Mouse (Mus musculus) liver, postnatal 0 days (tissue): Measurements from ENCODE around the gene Ccdc194.

Source experiments
- CTCF ChIP-seq: sonication (generic); IDR thresholded peaks from 2 replicates; pipeline ENCODE4 v1.5.1; 2016; ENCODE audit warnings: antibody characterized with exemption, low read depth
- EP300 ChIP-seq: IDR thresholded peaks from 2 replicates; pipeline ENCODE4 v1.6.1; 2016; ENCODE audit warnings: antibody characterized with exemption, low read depth, mild to moderate bottlenecking

DNA sequence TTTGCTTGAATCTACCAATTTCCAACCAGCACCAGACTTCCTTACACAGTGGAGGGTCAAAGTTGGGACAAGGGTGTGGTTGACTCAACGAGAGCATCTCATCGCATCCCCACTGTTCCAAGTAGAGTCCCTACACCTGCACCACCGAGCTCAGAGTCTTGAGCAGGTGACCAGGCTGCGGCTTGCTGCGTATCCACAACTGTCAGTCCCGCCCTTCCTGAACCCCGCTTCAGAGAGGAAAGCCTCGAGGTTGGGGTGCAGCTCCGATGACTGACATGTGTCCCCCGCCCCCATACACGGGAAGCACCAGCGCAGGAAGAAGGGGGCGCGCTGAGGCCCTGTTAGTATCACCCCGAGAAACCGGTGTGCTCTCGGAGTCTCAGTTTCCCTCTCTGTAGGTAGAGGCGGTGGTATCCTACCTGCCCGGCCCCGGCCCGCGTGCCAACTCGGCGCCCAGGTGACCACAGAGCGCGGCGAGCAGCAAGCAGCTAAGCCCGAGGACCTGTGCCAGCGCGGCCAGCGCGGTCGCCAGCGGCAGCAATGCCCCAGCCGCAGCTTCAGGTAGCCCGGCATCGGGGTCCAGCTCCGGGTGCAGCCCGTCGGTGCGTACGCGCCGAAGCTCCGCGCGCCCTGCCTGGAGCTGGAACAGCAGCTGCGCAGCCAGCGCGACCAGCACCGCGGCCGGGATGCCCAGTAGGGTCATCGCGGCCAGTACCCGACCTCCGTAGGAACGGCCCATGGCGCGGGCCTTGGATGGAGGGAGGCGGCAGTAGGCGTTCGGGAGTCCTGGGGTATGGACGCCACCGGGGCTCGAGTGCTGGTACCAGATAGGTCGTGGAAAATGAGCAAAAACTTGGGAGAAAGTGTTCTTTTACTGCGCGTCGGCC is 32.8 kb upstream of the Ccdc194 start, which contains the start of gene Tmem221:
- peak; percentile 33; the same call in 1 of the 2 replicates for TF ChIP-seq CTCF
- no peak for TF ChIP-seq EP300
